Mouse (Mus musculus) intestine, embryonic 14.5 days (tissue): ENCODE measurements at regions not wholly inside any gene's neighbourhood (a gene's known extent, or its start where the extent isn't known, plus 50 kb on each side); places are given as distances from the start of the nearest gene placed in this dataset.
A peak's percentile ranks its signal among the peaks of the same experiment; 100 is the strongest.

Experiments used
- ATAC-seq: fragments of 200-750 bp; cut with Nextera tagmentation; replicated peaks from 2 replicates; pipeline ENCODE4 v1.8.0; 2017; ENCODE audit warnings: low read depth, moderate number of reproducible peaks, moderate TSS enrichment, moderate library complexity; ENCODE audit not compliant: low FRiP score, low TSS enrichment
- DNase-seq: peaks from one replicate; pipeline ENCODE4 v3.0.0-alpha.2; 2018; ENCODE audit warnings: low spot score
- H3K27ac ChIP-seq: fragments of 300-500 bp; sonication (generic); 2 replicates; pipeline ENCODE4 v1.5.1; 2014; ENCODE audit warnings: low read depth, mild to moderate bottlenecking, control low read depth
- H3K27me3 ChIP-seq: fragments of 300-500 bp; sonication (generic); replicated peaks from 2 replicates; pipeline ENCODE4 v1.6.1; 2014; ENCODE audit warnings: low read length, control low read depth; ENCODE audit not compliant: control insufficient read depth, insufficient read depth
- H3K36me3 ChIP-seq: fragments of 300-500 bp; sonication (generic); 2 replicates; pipeline ENCODE4 v1.6.1; 2014; ENCODE audit warnings: low read length, control low read depth; ENCODE audit not compliant: control insufficient read depth, insufficient read depth
- H3K4me1 ChIP-seq: fragments of 300-500 bp; sonication (generic); replicated peaks from 2 replicates; pipeline ENCODE4 v1.6.1; 2014; ENCODE audit warnings: low read length, control low read depth, mixed read lengths; ENCODE audit not compliant: control insufficient read depth, insufficient read depth
- H3K4me2 ChIP-seq: fragments of 300-500 bp; sonication (generic); 2 replicates; pipeline ENCODE4 v1.6.1; 2014; ENCODE audit warnings: low read length
- H3K4me3 ChIP-seq: fragments of 300-500 bp; sonication (generic); 2 replicates; pipeline ENCODE4 v1.5.1; 2014; ENCODE audit warnings: low read depth, low read length, control low read depth, mixed read lengths
- H3K9ac ChIP-seq: fragments of 300-500 bp; sonication (generic); 2 replicates; pipeline ENCODE4 v1.6.1; 2014; ENCODE audit warnings: mild to moderate bottlenecking, low read length
- H3K9me3 ChIP-seq: fragments of 300-500 bp; sonication (generic); 2 replicates; pipeline ENCODE4 v1.6.1; 2016; ENCODE audit warnings: low read length, control low read depth; ENCODE audit not compliant: control insufficient read depth
- WGBS: fragments of 180-500 bp; shearing (Covaris S2); extraction: QIAGEN DNeasy Blood & Tissue Kit; methylation state at CpG from one replicate; pipeline ENCODE4 v1.1.7; 2014; 5-methylcytosine and 5-hydroxymethylcytosine counted together

GRCm38 (mm10) chr9:100303762-100304161, 182.8 kb downstream of the Il20rb start:
- DNase-seq (no peak), ATAC-seq (no peak)
- Histone ChIP-seq H3K9me3 (no peaks in the 10 kb centered on the region), H3K27me3 (no peaks in the 10 kb centered on the region), H3K36me3 (no peaks in the 10 kb centered on the region), H3K4me3 (no peak overlapping the region), H3K9ac (no peak overlapping the region), H3K27ac (no peak overlapping the region), H3K4me2 (no peak overlapping the region), H3K4me1 (no peaks in the 10 kb centered on the region)
- WGBS, result 63% methylated on average over 6 of the region's 6 CpGs

GRCm38 (mm10) chr9:100301613-100302012, 185.0 kb downstream of the Il20rb start:
- Histone ChIP-seq H3K9me3 (no peaks in the 10 kb centered on the region), H3K4me2 (no peak overlapping the region), H3K4me3 (no peak overlapping the region), H3K27me3 (no peaks in the 10 kb centered on the region), H3K27ac (no peak overlapping the region), H3K36me3 (no peaks in the 10 kb centered on the region), H3K9ac (no peak overlapping the region), H3K4me1 (no peaks in the 10 kb centered on the region)
- whole genome bisulfite sequencing, result 68% methylated on average over 12 of the region's 12 CpGs
- DNase-seq (peak; percentile 54), ATAC-seq (no peak)

- WGBS, result 47% methylated on average over 13 of the region's 13 CpGs
- no peak overlapping the region for H3K27ac ChIP-seq
- H3K9me3 ChIP-seq, result no peaks in the 10 kb centered on the region
- H3K27me3 ChIP-seq, result no peaks in the 10 kb centered on the region
- H3K4me2 ChIP-seq, result no peak overlapping the region
- no peak overlapping the region for H3K9ac ChIP-seq
- DNase-seq (peak; percentile 55), ATAC-seq (no peak)
- H3K4me1 ChIP-seq, result peaks cover 4% of the 10 kb centered on the region
- no peaks in the 10 kb centered on the region for H3K36me3 ChIP-seq
- H3K4me3 ChIP-seq, result no peak overlapping the region
These were observed 209.2 kb downstream of the Il20rb start for GRCm38 (mm10) chr9:100277361-100277760.

- 42% methylated on average over 16 of the region's 16 CpGs for WGBS
- DNase-seq (no peak), ATAC-seq (no peak)
- Histone ChIP-seq H3K27ac (no peak overlapping the region), H3K4me1 (no peaks in the 10 kb centered on the region), H3K9ac (no peak overlapping the region), H3K9me3 (no peaks in the 10 kb centered on the region), H3K36me3 (no peaks in the 10 kb centered on the region), H3K27me3 (no peaks in the 10 kb centered on the region; the same call in 1 of the 2 replicates), H3K4me3 (no peak overlapping the region), H3K4me2 (no peak overlapping the region)
These were observed 219.8 kb downstream of the Il20rb start for GRCm38 (mm10) chr9:100266528-100267387.

GRCm38 (mm10) chr9:100252409-100252808, 234.2 kb downstream of the Il20rb start:
- Histone ChIP-seq H3K27me3 (no peaks in the 10 kb centered on the region), H3K4me2 (no peak overlapping the region), H3K4me3 (no peak overlapping the region), H3K9me3 (no peaks in the 10 kb centered on the region), H3K27ac (no peak overlapping the region), H3K9ac (no peak overlapping the region), H3K36me3 (no peaks in the 10 kb centered on the region), H3K4me1 (no peaks in the 10 kb centered on the region)
- WGBS, result 73% methylated on average over 10 of the region's 10 CpGs
- no peak for ATAC-seq
- no peak for DNase-seq
